Mouse (Mus musculus): ENCODE measurements around the gene Traf1. TPM values are rescaled to one million over a fixed set of nuclear protein-coding genes. Genes with fewer than 3 reads are reported as not detected.

Gene Traf1
- polyA plus RNA-seq, 1 experiment from 2014 or later, result 1.3 TPM

DNA sequence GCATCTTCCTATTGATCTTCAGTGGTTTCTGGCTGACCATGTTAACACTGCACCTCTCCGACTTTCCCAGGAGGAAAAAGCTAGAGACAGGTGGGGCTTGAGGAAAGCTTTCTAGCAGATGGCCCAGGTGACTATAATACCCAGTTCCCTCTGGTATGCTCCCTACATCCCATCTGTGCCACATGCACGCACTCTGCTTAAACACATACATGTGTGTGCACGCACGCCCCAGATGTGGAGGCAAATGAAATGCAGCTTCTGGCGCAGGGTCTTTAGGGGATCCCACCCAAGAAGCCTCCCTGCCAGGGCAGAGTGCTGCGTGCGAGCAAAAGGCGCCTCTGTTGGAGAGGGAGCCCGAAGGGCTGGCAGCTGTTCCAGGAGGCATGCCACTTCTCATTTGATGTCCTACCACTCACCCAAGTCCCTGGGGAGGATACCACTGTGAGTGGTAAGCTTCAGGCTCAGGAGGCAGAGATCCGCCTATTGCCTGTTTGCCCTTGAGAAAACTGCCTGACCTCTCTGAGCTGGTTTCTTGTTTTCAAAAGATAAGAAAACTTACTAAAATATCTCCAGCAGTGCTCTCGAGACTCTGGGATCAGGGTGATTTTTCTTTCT lies 20.4 kb downstream of the Traf1 start:
- H3K27me3 ChIP-seq (ENCODE audit: control insufficient read depth, insufficient read depth, low read length), result 0 out of 2 replicates have a peak, but pooled peaks cover 3% of the 10 kb centered on the region
- WGBS (ENCODE audit: insufficient replicate concordance), result 60% methylated on average over 11 of the region's 11 CpGs
- H3K4me2 ChIP-seq, result no peak overlapping the region
- H3K36me3 ChIP-seq (ENCODE audit: control insufficient read depth, insufficient read depth, low read length), result no peaks in the 10 kb centered on the region
- no peak overlapping the region for H3K27ac ChIP-seq (ENCODE audit: low read depth, low read length)
- H3K9ac ChIP-seq (ENCODE audit: low read depth, low read length), result no peak overlapping the region
- H3K9me3 ChIP-seq (replicated peaks; ENCODE audit: control insufficient read depth, low read length), result no peaks in the 10 kb centered on the region
- peaks cover 5% of the 10 kb centered on the region; the same call in 1 of the 2 replicates for H3K4me1 ChIP-seq (ENCODE audit: control insufficient read depth, insufficient read depth, low read length)
- no peak overlapping the region for H3K4me3 ChIP-seq (ENCODE audit: low read depth, low read length)
- no peak for ATAC-seq (replicated peaks; ENCODE audit: insufficient number of reproducible peaks, low FRiP score, low TSS enrichment)

- no peak overlapping the region for H3K27ac ChIP-seq (ENCODE audit: low read depth, low read length)
- H3K4me3 ChIP-seq (ENCODE audit: low read depth, low read length), result no peak overlapping the region
- 0 out of 2 replicates have a peak, but pooled peaks cover 3% of the 10 kb centered on the region for H3K27me3 ChIP-seq (ENCODE audit: control insufficient read depth, insufficient read depth, low read length)
- H3K4me2 ChIP-seq, result no peak overlapping the region
- ATAC-seq (replicated peaks; ENCODE audit: insufficient number of reproducible peaks, low FRiP score, low TSS enrichment), result no peak
- no peak overlapping the region for H3K9ac ChIP-seq (ENCODE audit: low read depth, low read length)
- H3K36me3 ChIP-seq (ENCODE audit: control insufficient read depth, insufficient read depth, low read length), result no peaks in the 10 kb centered on the region
- peaks cover 5% of the 10 kb centered on the region; the same call in 1 of the 2 replicates for H3K4me1 ChIP-seq (ENCODE audit: control insufficient read depth, insufficient read depth, low read length)
- WGBS (ENCODE audit: insufficient replicate concordance), result 69% methylated on average over 5 of the region's 5 CpGs
- no peaks in the 10 kb centered on the region for H3K9me3 ChIP-seq (replicated peaks; ENCODE audit: control insufficient read depth, low read length)
These were observed 21.3 kb downstream of the Traf1 start for GRCm38 (mm10) chr2:34940246-34940645.

DNA sequence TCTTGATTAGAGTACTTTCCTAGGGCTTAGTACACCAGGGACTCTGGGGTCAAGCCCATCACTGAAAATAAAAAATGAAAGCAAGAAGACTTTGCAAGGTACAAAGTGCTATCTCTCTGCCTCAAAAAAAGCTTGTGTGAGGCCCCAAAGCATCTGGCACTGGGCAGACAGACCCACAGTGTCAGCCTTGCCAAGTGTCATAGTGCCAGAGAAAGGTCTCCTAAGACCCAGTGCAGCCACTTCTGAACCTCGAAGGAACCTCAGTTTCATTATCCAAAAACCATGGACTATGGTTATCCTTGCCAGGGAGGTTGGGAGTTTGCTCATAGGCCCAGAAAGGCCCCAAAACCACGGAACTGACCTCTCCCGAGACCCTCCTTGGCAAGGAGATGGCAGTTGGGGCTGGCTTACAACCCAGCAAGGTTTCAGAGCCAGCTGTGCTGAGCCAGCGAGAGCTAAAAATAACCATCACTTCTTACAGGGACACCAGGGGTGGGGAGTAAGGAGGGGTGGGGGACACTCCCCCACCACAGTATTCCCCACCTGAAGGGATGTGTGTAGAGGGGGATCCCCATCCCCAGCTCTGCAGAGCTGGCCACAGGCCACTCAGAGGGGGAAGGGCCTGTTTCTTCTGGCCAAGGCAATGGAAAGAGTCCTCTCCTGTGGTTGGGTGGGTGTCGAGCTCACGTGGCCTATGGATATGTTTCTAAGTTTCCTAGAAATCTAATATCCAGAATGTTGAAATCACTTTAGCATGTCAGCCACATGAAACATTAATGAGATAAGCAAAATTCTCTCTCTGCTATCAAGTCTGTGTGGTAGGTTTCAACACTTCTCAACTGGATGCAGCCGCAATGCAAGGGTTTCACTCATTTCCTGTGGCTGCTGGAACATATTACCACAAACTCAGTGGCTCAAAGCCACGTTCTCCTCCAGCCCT lies 23.0 kb downstream of the Traf1 start:
- 57% methylated on average over 8 of the region's 8 CpGs for WGBS (ENCODE audit: insufficient replicate concordance)
- Histone ChIP-seq H3K27ac (ENCODE audit: low read depth, low read length) (no peak overlapping the region), H3K36me3 (ENCODE audit: control insufficient read depth, insufficient read depth, low read length) (no peaks in the 10 kb centered on the region), H3K9ac (ENCODE audit: low read depth, low read length) (no peak overlapping the region), H3K4me3 (ENCODE audit: low read depth, low read length) (no peak overlapping the region), H3K4me2 (no peak overlapping the region), H3K27me3 (ENCODE audit: control insufficient read depth, insufficient read depth, low read length) (0 out of 2 replicates have a peak, but pooled peaks cover 3% of the 10 kb centered on the region), H3K4me1 (ENCODE audit: control insufficient read depth, insufficient read depth, low read length) (peaks cover 5% of the 10 kb centered on the region; the same call in 1 of the 2 replicates), H3K9me3 (replicated peaks; ENCODE audit: control insufficient read depth, low read length) (no peaks in the 10 kb centered on the region)
- ATAC-seq (replicated peaks; ENCODE audit: insufficient number of reproducible peaks, low FRiP score, low TSS enrichment), result no peak

- Histone ChIP-seq H3K27ac (ENCODE audit: low read depth, low read length) (no peak overlapping the region), H3K9me3 (replicated peaks; ENCODE audit: control insufficient read depth, low read length) (no peaks in the 10 kb centered on the region), H3K4me2 (no peak overlapping the region), H3K4me1 (ENCODE audit: control insufficient read depth, insufficient read depth, low read length) (peaks cover 5% of the 10 kb centered on the region; the same call in 1 of the 2 replicates), H3K9ac (ENCODE audit: low read depth, low read length) (no peak overlapping the region), H3K4me3 (ENCODE audit: low read depth, low read length) (no peak overlapping the region), H3K36me3 (ENCODE audit: control insufficient read depth, insufficient read depth, low read length) (no peaks in the 10 kb centered on the region), H3K27me3 (ENCODE audit: control insufficient read depth, insufficient read depth, low read length) (0 out of 2 replicates have a peak, but pooled peaks cover 3% of the 10 kb centered on the region)
- no peak for ATAC-seq (replicated peaks; ENCODE audit: insufficient number of reproducible peaks, low FRiP score, low TSS enrichment)
- WGBS (ENCODE audit: insufficient replicate concordance), result 35% methylated on average over 5 of the region's 5 CpGs
These were observed 24.1 kb downstream of the Traf1 start for GRCm38 (mm10) chr2:34937460-34937859.

DNA sequence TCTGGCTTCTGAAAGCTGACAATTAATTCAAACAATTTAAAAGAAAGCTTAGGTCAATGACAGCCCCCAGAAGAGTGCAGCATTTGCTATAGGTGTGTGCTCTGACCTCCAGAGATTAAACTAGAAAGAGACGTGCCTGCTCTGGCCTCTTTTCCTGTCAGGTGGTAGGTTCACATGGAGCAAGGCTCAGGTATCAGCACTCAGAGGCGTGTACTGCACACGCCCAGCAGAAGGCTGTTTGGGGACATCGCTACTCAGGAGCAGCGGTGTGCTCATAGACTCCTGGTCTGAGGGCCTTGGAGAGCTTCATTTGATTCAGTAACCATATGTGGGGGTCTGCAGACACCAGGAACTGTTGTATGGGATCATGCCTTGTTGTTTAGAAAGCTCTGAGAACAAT lies 34.3 kb downstream of the Traf1 start:
- 61% methylated on average over 5 of the region's 5 CpGs for WGBS (ENCODE audit: insufficient replicate concordance)

DNA sequence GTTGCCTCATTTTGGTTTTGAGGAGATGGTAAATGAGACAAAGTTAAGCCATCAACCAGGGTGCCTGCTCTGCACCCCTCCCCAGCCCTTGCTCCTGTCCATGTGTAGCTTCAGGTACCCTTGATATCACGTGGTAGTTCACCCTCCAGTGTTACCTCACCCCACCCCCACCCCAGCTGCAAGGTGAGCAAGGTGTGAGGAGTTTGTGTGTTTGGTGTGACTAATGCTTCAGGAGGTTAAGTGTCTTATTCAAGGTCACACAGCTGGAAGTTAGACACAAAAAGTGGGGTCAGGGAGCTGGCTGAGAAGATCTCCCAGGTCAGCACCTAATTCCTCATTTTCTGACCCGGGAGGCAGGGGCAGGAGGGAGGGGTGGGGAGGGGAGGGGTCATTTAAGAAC lies 38.8 kb downstream of the Traf1 start:
- Histone ChIP-seq H3K4me2 (no peak overlapping the region), H3K27ac (ENCODE audit: low read depth, low read length) (no peak overlapping the region), H3K4me3 (ENCODE audit: low read depth, low read length) (no peak overlapping the region), H3K36me3 (ENCODE audit: control insufficient read depth, insufficient read depth, low read length) (no peaks in the 10 kb centered on the region), H3K27me3 (ENCODE audit: control insufficient read depth, insufficient read depth, low read length) (no peaks in the 10 kb centered on the region), H3K9ac (ENCODE audit: low read depth, low read length) (no peak overlapping the region), H3K4me1 (ENCODE audit: control insufficient read depth, insufficient read depth, low read length) (0 out of 2 replicates have a peak, but pooled peaks cover 4% of the 10 kb centered on the region), H3K9me3 (replicated peaks; ENCODE audit: control insufficient read depth, low read length) (no peaks in the 10 kb centered on the region)
- no peak for ATAC-seq (replicated peaks; ENCODE audit: insufficient number of reproducible peaks, low FRiP score, low TSS enrichment)
- WGBS (ENCODE audit: insufficient replicate concordance), result 18% methylated on average over 2 of the region's 2 CpGs

More for the DNA sequence above, 34.3 kb downstream of the Traf1 start:
- Histone ChIP-seq H3K36me3 (ENCODE audit: control insufficient read depth, insufficient read depth, low read length) (no peaks in the 10 kb centered on the region), H3K27ac (ENCODE audit: low read depth, low read length) (no peak overlapping the region), H3K9me3 (replicated peaks; ENCODE audit: control insufficient read depth, low read length) (no peaks in the 10 kb centered on the region), H3K9ac (ENCODE audit: low read depth, low read length) (no peak overlapping the region), H3K4me1 (ENCODE audit: control insufficient read depth, insufficient read depth, low read length) (no peaks in the 10 kb centered on the region), H3K4me2 (no peak overlapping the region), H3K4me3 (ENCODE audit: low read depth, low read length) (no peak overlapping the region), H3K27me3 (ENCODE audit: control insufficient read depth, insufficient read depth, low read length) (no peaks in the 10 kb centered on the region)
- ATAC-seq (replicated peaks; ENCODE audit: insufficient number of reproducible peaks, low FRiP score, low TSS enrichment), result no peak

DNA sequence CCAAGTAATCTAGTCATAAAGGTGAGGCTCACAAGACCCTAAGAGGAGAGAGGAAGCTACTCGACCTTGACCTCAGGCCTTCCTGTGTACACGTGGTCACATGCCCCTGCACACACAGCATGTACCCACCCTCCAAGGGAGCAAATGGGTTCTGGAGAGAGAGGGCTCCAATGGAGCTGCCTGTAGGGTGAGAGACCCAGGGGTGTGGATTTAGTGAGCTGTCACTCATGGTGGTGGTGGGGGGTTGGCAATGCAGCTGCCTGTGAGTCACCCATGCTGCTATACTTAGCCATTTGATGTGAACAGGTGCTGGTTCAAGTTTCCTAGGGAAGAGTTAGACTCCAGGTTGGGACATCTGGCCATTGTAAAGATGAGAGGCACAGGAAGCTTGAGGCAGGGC lies 41.4 kb downstream of the Traf1 start:
- Histone ChIP-seq H3K4me2 (no peak overlapping the region), H3K27ac (ENCODE audit: low read depth, low read length) (no peak overlapping the region), H3K4me1 (ENCODE audit: control insufficient read depth, insufficient read depth, low read length) (peaks cover 6% of the 10 kb centered on the region; the same call in 1 of the 2 replicates), H3K9ac (ENCODE audit: low read depth, low read length) (no peak overlapping the region), H3K9me3 (replicated peaks; ENCODE audit: control insufficient read depth, low read length) (no peaks in the 10 kb centered on the region), H3K36me3 (ENCODE audit: control insufficient read depth, insufficient read depth, low read length) (no peaks in the 10 kb centered on the region), H3K4me3 (ENCODE audit: low read depth, low read length) (no peak overlapping the region), H3K27me3 (ENCODE audit: control insufficient read depth, insufficient read depth, low read length) (no peaks in the 10 kb centered on the region)
- ATAC-seq (replicated peaks; ENCODE audit: insufficient number of reproducible peaks, low FRiP score, low TSS enrichment), result no peak
- 55% methylated on average over 2 of the region's 2 CpGs for WGBS (ENCODE audit: insufficient replicate concordance)

GRCm38 (mm10) chr2:34915103-34915502 lies 46.5 kb downstream of the Traf1 start:
- peaks cover 9% of the 10 kb centered on the region for H3K4me1 ChIP-seq (ENCODE audit: control insufficient read depth, insufficient read depth, low read length)
- H3K4me3 ChIP-seq (ENCODE audit: low read depth, low read length), result no peak overlapping the region
- WGBS (ENCODE audit: insufficient replicate concordance), result 37% methylated on average over 2 of the region's 2 CpGs
- no peak overlapping the region; the same call in 1 of the 2 replicates for H3K4me2 ChIP-seq
- peak overlapping the region; percentile 3; the same call in 1 of the 2 replicates for H3K27ac ChIP-seq (ENCODE audit: low read depth, low read length)
- peaks cover 19% of the 10 kb centered on the region for H3K27me3 ChIP-seq (ENCODE audit: control insufficient read depth, insufficient read depth, low read length)
- ATAC-seq (replicated peaks; ENCODE audit: insufficient number of reproducible peaks, low FRiP score, low TSS enrichment), result no peak
- no peaks in the 10 kb centered on the region for H3K36me3 ChIP-seq (ENCODE audit: control insufficient read depth, insufficient read depth, low read length)
- H3K9me3 ChIP-seq (replicated peaks; ENCODE audit: control insufficient read depth, low read length), result no peaks in the 10 kb centered on the region
- H3K9ac ChIP-seq (ENCODE audit: low read depth, low read length), result no peak overlapping the region
